Mouse (Mus musculus) fat pad, adult 2 months (tissue): ENCODE measurements around the gene Tjap1.

Source experiments
- DNase-seq: peaks from one replicate; pipeline ENCODE4 v3.0.0-alpha.2; 2011; ENCODE audit warnings: low read depth, low spot score; ENCODE audit errors: extremely low read depth

The Tjap1 gene

DNA sequence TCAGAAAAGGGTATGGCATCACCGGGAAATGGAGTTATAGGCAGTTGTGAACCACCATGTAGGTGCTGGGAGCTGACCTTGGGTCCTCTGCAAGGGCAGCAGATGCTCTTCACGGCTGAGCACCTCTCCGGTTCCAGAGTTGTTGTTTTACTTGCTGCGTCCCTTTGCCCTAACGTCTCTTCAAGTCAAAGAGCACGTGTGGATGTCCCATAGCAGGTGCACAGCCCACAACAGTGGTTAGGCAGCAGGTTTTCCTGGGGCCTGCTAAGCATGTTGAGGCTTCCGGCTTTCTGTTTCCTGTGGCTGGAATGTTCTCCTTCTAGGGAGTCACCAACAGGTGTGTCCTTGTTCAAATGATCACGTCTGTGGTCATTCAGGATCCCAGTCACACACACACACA, 1.1 kb upstream of the Tjap1 start:
- no peak for DNase-seq

DNA sequence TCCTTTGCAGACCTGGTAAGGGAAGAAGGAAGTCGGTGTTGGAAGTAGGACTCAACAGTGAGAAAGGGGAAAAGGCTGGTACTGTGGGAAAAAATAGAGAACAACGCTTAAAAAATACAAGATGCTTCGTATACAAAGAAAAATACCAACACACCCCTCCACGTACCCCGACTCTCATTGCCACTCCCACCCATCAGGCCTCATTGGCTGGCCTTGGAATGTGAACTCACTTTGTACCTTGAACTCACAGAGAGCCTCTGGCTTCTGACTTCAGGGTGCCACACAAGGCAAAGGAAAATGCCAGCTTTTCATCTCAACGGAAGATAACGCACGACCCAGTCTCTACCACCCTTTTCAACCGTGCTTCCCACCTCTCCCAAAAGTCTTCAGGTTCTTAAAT, 314 bp upstream of the Tjap1 start:
- no peak for DNase-seq

DNA sequence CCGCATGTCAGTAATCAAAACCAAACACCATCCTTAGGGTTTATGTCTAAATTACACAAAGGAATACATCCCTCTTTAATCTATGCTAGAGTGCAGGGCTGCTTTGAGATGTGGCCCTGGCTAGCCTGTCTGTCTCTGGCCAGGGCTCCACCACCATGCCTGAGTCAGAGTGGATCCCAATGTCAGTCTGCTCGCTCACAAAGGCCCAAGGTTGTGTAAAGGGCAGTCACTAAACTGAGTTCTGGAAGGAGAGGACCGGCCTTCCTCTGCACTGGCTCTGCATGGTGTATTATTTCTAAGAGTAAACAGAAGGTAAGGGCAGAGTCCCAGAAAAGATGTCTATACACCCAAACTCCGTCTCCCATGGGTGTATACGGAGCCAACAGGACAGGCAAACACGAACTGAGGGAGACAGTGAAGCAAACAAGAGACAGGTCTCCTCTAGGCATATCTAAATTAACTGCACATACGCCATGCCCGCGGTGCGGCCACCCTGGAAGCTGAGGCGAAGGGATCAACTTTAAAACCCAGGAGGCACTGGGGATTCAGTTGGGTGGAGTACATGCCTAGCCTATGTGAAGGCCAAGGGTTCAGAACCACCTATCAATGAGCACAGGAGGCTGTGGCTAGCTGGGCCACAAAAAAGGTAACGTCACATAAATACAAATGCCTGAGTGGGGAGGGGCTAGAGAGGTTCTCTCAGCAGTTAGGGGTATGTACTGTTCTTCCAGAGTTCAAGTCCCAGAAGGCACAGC, 4.6 kb downstream of the Tjap1 start:
- DNase-seq = no peak

DNA sequence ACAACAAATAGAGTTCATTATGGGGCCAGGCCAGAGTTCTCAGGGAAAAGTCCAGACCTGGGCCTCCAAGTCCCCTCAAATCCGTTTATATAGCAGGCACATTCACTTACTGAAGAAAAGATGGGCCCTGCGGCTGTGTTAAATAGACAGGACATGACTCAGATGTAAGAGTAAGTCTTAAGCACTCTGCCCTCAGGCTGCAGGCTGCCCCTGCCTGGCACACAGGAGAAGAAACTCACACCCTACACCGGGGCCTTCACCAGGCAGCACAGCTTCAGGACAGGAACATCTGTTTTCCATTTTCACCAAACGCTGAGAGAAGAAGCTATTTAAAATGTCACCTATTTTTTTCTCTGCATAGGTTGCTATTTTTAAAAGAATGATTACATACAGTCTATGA, 5.2 kb downstream of the Tjap1 start:
- no peak for DNase-seq

DNA sequence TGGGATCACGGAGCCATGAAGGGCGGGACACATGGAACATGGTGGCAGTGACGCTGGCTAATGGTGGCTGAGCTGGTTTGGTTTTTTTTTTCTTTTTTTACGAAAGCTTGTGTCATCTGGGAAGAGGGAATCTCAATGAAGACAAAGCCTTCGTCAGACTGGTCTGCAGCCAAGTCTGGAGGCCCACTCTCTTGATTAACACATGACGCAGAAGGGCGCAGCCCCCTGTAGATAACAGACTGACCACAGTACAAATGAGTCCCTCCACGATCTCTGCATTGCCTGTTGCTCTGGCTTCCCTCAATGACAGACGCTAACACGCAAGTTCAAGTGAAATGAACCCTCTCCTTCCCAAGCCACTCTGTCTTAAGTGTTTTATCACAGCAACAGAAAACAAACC, 7.3 kb downstream of the Tjap1 start:
- no peak for DNase-seq

DNA sequence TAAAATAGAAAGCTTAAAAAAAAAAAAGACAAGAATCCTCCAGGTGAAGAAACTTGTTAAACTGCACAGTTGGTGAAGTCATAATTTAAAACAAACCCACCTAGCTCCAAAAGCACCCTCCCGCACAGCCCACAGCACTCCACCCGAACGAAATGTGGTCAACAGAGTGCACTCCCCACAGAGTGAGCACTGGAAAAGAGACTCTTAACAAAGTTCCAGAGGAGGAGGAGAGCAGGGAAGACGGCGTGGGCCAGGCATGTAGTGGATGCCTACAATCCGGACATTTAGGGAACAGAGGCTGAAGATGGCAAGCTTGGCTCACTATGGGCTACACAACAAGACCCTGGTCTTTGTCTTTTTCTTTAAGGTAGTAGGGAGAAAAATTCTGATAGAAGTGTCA, 7.8 kb downstream of the Tjap1 start:
- DNase-seq = no peak

DNA sequence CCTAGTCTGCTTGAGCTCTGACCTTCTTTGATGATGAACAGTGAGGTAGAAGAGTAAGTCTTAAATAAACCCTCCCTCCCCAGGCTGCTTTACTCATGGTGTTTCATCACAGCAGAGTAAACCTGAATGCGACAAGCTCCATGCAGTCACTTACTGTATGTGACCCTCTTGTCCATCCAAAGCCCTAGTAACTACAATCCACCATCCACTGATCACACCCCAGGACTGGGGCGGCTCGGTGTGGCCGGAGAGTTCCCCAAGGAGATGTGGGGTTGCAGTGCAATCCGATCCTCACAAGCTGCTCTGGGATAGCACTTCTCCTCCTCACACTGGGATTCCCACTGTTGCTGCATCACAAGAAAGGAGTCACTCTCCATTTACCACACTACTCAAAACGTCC, 8.4 kb downstream of the Tjap1 start:
- DNase-seq = no peak

DNA sequence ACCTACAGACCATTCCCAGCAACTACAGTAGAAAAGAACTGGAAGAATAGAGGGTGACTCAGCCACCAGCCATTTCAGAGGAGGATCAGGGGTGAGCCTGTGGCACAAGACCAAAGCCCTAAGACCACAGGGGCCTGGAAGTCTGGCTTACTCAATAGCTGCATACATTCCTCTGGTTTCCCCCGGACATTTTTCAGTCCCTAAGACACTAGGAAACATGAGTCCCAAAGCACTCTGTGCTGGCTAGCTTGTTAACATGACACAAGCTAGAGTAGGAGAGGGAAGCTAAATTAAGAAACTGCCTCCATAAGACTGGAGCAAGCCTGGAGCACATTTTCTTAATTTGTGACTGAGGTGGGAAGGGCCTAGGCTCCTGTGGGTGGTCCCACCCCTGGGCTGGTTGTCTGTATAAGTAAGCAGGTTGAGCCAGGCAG, 9.0 kb downstream of the Tjap1 start:
- DNase-seq = no peak

DNA sequence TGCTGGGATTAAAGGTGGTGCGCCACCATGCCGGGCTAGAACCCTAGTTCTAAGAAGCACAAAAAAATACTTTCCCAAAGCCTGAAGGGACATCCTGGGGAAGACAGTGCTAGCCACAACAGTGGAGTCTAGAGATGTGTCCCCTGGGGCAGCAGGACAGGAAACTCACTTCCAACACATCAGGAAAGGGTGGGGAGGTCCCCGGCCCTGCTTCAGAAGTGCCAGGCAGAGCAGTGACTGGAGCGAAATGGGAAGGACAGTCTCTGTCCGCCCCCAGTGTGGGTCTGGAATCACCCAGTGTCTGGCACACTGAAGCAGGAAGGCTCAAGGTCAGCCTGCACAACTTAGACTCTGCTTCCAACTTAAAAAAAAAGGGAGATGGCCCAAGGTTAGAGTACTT, 10.2 kb downstream of the Tjap1 start:
- no peak for DNase-seq

DNA sequence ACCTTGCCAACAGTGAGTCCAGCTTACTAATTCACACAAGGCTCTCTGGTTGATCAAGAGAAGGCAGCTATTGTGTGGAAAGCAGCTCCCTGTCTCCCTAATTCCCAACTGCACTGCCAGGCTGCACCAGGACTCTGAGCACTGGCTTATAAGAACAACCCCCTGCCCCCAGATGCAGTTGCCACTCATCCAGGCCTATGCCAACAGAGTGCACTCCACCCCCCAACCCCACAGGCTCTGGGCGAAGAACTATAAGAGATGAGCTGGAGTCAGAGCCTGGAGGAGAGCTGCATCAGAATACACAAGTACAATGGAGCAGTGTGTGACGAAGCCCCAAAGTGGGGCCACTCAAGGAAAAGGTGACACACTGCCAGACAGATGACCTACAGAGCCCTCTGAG, 10.8 kb downstream of the Tjap1 start:
- DNase-seq = no peak

DNA sequence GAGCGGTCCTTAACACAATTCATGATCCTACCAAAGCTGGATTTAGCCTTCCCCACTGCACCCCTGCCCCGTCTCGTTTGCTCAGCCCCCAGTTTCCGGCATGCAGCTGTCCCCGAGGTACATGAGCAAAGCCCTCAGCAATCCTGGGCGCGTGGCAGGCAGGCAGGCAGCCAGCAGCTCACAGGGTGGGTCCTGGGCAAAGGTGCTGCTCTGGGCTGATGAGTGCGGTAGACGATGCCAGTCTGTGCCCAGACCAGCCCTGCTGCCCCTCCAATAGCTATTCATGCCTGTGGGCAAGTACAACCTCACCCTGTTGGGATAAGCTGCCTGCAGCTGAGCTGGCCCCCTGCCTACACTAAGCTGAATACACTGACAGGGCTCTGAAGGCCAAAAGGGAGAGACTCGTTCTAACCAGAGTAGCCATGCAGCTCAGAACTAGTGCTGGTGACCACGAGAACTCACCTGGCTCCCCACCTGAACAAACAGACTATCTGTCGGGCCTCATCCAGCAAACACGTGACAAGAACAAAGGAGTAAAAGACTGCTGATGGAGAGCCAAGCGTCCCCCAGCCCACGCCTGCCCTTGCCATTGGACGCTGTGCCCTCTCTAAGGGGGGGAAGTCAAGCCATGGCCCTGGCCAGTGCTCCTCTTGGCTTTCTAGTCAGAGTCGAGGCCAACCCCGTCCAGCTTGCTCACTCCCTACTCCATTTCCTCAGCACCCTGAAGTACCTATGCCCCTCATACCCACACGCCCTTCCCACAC, 12.9 kb downstream of the Tjap1 start:
- no peak for DNase-seq

DNA sequence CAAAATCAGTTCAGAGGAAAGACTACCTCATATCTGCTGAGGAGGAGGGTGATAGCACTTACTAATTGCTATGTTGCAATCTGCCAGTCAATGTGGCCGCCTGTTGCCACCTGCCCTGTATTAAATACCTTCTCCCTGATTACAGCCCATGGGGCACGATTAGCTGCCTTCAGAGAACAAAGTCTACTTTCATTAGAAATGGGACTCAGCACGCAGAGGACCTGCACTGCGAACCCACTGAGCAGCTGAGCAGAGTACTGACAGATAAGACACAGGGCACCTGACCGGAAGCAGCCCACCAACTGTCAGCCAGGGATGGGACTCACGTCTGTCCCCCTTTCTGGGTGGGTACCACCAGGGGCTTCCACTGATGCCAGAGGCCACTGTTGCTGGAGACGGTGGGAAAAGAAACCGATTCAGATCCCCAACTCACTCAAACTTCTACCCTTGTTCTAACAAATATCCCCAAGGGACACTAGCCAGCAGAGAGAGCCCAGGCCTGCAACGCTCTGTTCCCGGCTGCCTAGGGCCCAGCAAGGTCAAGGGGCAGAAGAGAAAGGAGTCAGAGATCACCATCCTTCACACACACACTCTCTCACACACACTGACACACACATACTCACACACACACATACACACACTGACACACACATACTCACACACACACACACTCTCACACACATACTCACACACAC, 14.7 kb downstream of the Tjap1 start:
- DNase-seq = no peak

DNA sequence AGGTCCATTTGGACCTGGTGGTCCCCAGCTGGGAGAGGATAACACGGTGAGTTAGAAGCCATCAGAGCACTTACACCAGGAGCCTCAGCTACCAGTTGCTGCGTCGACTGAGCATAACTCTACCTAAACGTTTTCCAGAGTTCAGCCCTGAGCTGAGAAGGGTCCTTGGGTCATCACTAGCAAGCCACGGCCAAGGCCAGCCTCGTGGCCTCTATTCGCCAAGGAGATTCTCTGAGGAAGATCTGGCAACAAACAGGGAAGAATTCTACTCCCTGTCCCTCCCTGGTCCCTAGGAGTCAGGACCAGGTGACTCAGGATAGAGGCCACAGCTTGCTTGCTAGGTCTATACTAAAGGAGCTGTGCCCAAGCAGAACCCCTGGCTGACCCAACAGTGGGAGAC, 15.3 kb downstream of the Tjap1 start:
- DNase-seq = no peak

DNA sequence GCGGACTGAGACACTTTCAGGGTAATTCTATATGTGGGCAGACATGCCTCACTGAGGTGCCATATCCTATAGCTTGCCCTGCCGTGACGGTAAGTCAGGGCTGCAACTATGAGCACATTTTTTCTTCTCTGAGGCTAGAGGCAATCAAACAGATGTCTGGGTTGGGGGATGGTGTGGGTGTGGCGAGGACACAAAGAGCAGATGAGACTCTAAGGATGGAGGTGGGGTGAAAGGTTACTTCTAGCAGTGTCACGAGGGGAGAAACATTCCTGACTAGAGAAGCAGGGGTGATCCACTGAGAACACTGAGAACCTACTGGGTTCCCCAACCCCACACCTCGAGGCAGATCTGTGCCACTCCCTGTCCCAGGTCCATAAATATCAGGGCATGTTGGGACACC, 15.8 kb downstream of the Tjap1 start:
- DNase-seq = no peak

DNA sequence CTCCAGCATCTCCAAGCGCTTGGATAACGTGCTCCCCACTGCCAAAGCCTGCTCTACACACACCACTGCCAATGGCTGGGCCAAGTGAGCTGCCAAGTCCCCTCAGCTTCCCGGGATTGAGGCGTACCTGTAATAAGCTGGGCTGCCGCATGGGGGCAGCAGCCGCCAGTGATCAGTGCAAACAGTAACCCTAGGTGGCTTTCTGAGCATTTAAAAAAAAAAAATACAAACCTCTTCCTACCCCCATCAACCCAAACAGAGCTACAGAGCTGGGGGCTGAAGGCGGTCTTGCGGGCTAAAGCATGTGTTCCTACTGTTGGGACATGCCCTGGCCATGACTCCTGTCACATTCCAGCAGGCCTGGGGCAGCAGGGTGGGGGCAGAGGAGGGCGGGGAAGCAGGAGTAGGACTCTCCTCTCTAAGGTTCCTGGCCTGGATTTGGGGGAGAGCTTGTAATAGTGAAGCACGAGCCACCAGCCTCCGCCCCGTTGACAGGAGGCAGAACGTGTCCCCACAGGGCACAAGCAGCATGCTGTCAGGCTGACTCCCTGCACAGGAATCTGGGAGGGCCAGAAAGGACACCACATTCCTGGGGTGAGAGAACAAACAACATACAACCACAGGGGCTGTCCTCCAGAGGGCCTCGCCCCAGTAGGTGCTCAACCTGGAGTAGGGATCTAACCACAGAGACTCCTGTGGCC, 16.8 kb downstream of the Tjap1 start:
- DNase-seq = peak; percentile 78

DNA sequence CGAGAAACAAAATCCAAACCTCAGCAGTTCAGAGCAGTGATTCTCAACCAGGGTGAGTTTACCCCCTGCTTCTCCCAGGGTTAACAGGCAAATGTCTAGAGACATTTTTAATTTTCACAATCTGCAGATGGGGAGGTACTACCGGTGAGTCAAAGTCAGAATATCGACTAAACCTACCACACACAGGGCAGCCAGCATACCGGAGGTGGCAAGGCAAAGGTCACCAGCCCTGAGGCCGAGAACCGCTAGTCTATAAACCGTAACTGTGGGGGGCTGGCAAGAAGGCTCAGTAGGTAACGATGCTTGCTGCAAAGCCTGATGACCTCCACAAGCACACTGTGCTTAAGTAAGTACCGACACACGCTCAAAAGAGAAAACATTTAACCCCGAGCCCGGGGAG, 17.3 kb downstream of the Tjap1 start:
- DNase-seq = no peak

DNA sequence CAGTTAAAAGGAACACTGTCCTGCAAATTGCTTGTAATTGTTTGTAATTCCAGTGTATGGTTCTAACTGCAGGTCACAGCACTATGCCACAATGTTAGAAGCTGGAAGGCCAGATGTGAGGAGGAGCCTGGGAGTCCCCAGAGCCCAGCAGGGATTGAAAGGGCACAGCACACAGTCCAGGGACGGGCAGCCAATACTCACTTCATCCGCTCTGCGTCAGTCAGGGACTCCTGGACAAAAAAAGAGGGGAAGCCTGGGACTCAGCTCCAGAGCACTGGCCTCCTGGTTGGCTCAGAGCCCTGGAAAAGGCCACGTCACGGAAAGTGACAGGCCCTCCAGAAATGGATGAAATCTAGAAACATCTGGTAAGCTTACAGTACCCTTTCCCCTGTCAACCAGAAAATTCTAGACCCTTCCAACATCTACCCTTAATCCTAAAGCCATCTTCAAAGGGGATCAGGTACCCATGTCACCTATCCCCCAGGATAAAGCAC, 20.6 kb downstream of the Tjap1 start:
- no peak for DNase-seq

DNA sequence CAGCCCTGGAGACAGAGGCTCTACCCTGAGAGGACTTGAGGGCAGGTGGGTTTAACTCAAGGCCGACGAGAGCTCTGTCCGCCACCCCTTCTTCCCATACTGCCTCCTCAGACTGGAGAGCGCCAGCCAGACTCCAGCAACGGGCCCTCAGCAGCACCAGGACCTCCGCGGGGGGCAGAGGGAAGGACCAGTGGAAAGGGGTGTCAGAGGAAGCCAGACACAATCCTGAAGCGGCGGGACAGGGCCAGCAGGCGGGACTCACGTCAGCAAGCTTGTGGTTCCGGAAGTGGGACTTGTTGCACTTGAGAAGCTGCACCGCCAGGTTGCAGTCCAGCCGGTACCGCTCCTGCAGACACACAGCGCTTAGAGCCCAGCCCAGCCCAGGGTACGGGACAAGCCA, 23.2 kb downstream of the Tjap1 start:
- no peak for DNase-seq

DNA sequence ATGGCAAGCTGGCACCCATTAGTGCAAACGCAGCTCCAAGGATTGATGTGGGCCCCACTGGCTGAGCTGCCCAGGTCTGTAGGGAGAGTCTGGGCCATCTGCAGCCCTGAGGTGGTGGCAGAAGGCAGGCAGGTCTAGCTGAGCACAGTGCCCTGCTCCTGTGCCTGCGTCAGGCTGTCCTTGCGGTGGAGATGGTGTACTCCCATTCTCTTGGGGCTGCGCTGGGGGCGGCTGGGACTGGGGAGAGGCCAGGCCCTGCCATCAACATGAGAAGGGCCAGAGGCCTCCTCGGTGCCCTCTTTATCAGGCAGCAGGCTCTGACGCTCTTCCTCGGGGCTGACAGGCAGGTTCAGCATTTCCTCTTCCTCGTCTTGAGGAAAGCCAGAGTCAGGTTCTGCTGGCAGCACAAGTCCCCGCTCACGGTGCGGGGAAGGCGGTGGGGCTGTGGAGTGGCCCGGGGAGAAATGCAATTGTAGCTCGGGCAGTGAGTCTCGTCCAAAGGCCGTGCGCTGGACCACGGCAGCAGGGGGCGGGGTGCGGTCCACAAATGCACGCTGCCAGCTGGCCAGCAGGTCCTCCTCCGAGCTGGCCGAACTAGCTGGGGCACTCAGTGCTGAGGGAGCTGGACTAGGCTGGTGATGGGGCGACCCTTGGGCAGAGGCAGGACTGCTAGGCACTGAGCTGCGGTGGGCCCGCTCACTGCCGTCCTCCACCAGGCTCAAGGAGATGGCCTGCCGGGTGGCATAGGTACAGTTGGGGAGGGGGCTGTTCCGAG, 24.4 kb downstream of the Tjap1 start:
- DNase-seq = no peak

DNA sequence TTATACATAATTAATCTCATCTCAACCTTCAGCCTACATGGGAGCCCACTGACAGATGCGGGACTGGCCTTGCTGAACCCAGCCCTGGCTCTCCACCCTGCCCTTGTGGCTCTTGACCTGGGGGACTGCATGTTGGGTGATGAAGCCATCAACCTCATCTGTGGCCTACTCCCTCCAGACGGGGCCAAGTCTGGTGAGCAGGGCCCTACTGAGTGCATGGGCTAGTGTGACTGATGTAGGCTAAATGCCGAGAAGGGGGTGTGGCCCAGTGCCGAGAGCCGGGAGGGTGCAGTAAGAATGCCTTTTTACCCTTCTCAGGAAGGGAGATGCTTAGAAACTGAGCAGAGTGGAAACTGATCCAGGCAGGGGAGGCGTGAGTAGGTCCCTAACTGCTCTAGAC, 27.7 kb downstream of the Tjap1 start:
- no peak for DNase-seq

DNA sequence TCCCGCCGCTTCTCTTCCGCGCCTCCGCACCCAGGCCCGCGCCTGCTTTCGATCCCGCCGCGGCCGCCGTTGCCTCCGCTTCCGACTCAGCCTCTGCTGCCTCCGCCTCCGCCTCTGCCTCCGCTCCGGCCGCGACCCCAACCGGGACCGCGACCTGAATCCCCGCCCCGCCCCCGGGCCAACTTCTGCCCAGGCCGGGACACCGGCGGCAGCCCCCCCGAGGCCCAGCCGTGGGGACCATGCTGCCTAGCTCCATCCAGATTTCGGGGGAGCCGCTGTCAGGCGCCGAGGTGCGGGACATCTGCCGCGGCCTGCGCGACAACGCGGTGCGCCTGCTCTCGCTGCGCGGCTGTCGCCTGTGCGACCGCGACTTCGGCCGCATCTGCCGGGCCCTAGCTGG, 28.7 kb downstream of the Tjap1 start:
- DNase-seq = no peak
